Mouse (Mus musculus) testis, adult 2 months (tissue): ENCODE data around the gene Atp6v0c.

Source experiments
- CTCF ChIP-seq: fragments of 200-500 bp; IDR thresholded peaks from 2 replicates; pipeline ENCODE4 v1.5.1; 2012; ENCODE audit warnings: low read depth, mild to moderate bottlenecking, inconsistent platforms, low read length, moderate library complexity; ENCODE audit not compliant: control insufficient read depth, insufficient read depth, insufficient replicate concordance
- POLR2A ChIP-seq: fragments of 200-500 bp; IDR thresholded peaks from 2 replicates; pipeline ENCODE4 v1.6.1; 2012; ENCODE audit warnings: low read depth, mild to moderate bottlenecking, inconsistent platforms, low read length, moderate library complexity; ENCODE audit not compliant: control insufficient read depth

DNA sequence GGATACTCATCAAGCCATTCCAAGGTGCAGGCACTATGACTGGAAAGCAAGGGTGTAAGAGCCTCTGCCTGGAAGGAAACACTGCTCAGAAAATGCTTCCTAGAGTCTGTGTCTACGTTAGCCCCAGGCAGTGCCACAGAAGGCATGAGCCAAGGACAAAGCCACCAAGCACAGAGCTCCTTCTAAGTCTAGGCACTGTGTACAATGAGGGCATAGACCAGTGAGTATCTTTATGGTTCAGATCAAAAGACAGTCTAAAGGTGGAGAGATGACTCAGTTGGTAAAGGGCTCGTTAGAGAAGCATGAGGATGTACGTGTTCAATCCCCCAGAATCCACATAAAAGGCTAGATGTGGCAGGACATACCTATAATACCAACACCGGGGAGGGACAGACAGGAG lies 31.6 kb upstream of the Atp6v0c start:
- TF ChIP-seq CTCF (no peak), POLR2A (no peak)
